Mouse (Mus musculus): ENCODE data around the gene Olfr1337.
"Not testable (repeated sequence)": the region's sequence is repeated elsewhere in the genome, so short reads cannot be mapped to it uniquely, and the experiment has no call there.

Gene Olfr1337

GRCm38 (mm10) chr4:118782486-118782885 lies at the start of gene Olfr1337:
TSS of gene Olfr1337 (minus strand) at chr4:118782586.
- no peak for DNase-seq (ENCODE audit: low spot score in 2 of 2)

GRCm38 (mm10) chr4:118818921-118819320 lies 36.5 kb upstream of the Olfr1337 start:
- no peak for DNase-seq (ENCODE audit: low spot score in 2 of 2)

- DNase-seq (ENCODE audit: low spot score in 2 of 2): no peak
Observed at GRCm38 (mm10) chr4:118809844-118810243, 27.5 kb upstream of the Olfr1337 start, which contains the start of gene Olfr1335. TSS of gene Olfr1335 (minus strand) at chr4:118809944.

GRCm38 (mm10) chr4:118792796-118793195 lies 10.4 kb upstream of the Olfr1337 start:
- DNase-seq (ENCODE audit: low spot score in 2 of 2): not testable (repeated sequence)

GRCm38 (mm10) chr4:118758637-118759036 lies 23.7 kb downstream of the Olfr1337 start, which contains the start of gene Olfr1338:
TSS of gene Olfr1338 (minus strand) at chr4:118758737.
- DNase-seq (ENCODE audit: low spot score in 2 of 2): no peak

GRCm38 (mm10) chr4:118741881-118742280 lies 40.5 kb downstream of the Olfr1337 start:
- DNase-seq (ENCODE audit: low spot score in 2 of 2): no peak

- DNase-seq (ENCODE audit: low spot score in 2 of 2): no peak
Observed at GRCm38 (mm10) chr4:118740988-118741698, 41.2 kb downstream of the Olfr1337 start.

- DNase-seq (ENCODE audit: low spot score in 2 of 2): no peak
Observed at GRCm38 (mm10) chr4:118739574-118739973, 42.8 kb downstream of the Olfr1337 start.

GRCm38 (mm10) chr4:118731875-118732274 lies 50.5 kb downstream of the Olfr1337 start, which contains the start of gene Olfr1339:
TSS of gene Olfr1339 (plus strand) at chr4:118732175.
- DNase-seq (ENCODE audit: low spot score in 2 of 2): no peak
